13 mouse cellular contexts compared by ENCODE assay signal in the genomic region with DNA sequence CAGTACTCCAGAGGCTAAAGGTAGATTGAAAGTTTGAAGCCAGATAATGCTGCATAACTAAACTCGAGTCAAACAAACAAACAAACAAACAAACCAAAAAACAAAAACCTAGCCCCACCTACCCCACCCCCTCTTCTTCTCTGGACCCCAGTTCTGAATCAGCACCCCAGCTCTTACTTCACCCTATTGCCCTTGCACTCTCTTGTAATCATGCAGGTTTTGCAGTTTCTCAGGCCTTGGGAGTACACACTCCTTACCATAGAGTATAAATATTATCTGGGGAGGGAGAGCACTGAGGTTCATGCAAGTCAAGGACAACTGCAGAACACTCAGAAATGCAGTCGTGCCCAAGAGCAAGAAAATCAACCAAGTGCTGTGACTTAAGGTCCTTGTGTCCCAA. TPM values are rescaled to one million over a fixed set of nuclear protein-coding genes. Genes with fewer than 3 reads are reported as not detected.
DNase-seq lines count a peak whose midpoint lies in the region; ATAC-seq and TF ChIP-seq lines count a peak whose summit lies in the region.
"Had no signal": no experiment of that assay in that cellular context is flagged by ENCODE, and none has a peak within 500 bp of the region (broad histone marks: within the 10 kb centered on the region; RNA-seq: fewer than 3 reads in every experiment).

No protein-coding gene starts in this region.

- 80% methylated on average over 2 of the region's 2 CpGs for WGBS in intestine, embryonic 14.5 days
- WGBS in intestine, embryonic 16.5 days = 82% methylated on average over 2 of the region's 2 CpGs
- 91% methylated on average over 2 of the region's 2 CpGs for WGBS in embryonic facial prominence, embryonic 13.5 days
- WGBS in forebrain, postnatal 0 days = 81% methylated on average over 2 of the region's 2 CpGs
- WGBS in liver, embryonic 16.5 days (ENCODE audit: insufficient replicate concordance) = 77% methylated on average over 2 of the region's 2 CpGs

- H3K36me3 ChIP-seq in intestine, embryonic 14.5 days (ENCODE audit: control insufficient read depth, insufficient read depth, low read length) = peaks cover 2% of the 10 kb centered on the region; the same call in 1 of the 2 replicates
- no peaks in the 10 kb centered on the region for H3K36me3 ChIP-seq in intestine, embryonic 16.5 days (ENCODE audit: control insufficient read depth, insufficient read depth, low read length)
- H3K36me3 ChIP-seq in embryonic facial prominence, embryonic 13.5 days = peaks cover 17% of the 10 kb centered on the region
- H3K36me3 ChIP-seq in forebrain, postnatal 0 days (ENCODE audit: insufficient read depth) = peaks cover 8% of the 10 kb centered on the region; the same call in 1 of the 2 replicates
- H3K36me3 ChIP-seq in liver, embryonic 16.5 days (ENCODE audit: control insufficient read depth, insufficient read depth) = no peaks in the 10 kb centered on the region

- peak overlapping the region; percentile 85; the same call in 1 of the 2 replicates for H3K27ac ChIP-seq in intestine, embryonic 14.5 days (ENCODE audit: low read depth)
- H3K27ac ChIP-seq in intestine, embryonic 16.5 days (ENCODE audit: low read length) = no peak overlapping the region
- peak overlapping the region; percentile 87; the same call in 1 of the 2 replicates for H3K27ac ChIP-seq in embryonic facial prominence, embryonic 13.5 days
- H3K27ac ChIP-seq in forebrain, postnatal 0 days (ENCODE audit: low read depth, low read length) = peak overlapping the region; percentile 76
- no peak overlapping the region for H3K27ac ChIP-seq in liver, embryonic 16.5 days (ENCODE audit: low read length)

- no peak for ATAC-seq in intestine, embryonic 14.5 days (replicated peaks; ENCODE audit: low FRiP score, low TSS enrichment, low read depth)
- no peak for ATAC-seq in intestine, embryonic 16.5 days
- no peak for ATAC-seq in embryonic facial prominence, embryonic 13.5 days (ENCODE audit: insufficient number of reproducible peaks, insufficient read depth, low FRiP score, low TSS enrichment, low read depth)
- no peak for ATAC-seq in forebrain, postnatal 0 days
- ATAC-seq in liver, embryonic 16.5 days (ENCODE audit: low read depth) = no peak

- peaks cover 17% of the 10 kb centered on the region for H3K4me1 ChIP-seq in intestine, embryonic 14.5 days (replicated peaks; ENCODE audit: control insufficient read depth, insufficient read depth, low read length)
- peaks cover 12% of the 10 kb centered on the region for H3K4me1 ChIP-seq in intestine, embryonic 16.5 days (ENCODE audit: control insufficient read depth, insufficient read depth, low read length)
- H3K4me1 ChIP-seq in embryonic facial prominence, embryonic 13.5 days = peaks cover 14% of the 10 kb centered on the region
- H3K4me1 ChIP-seq in forebrain, postnatal 0 days (ENCODE audit: insufficient read depth) = peaks cover 18% of the 10 kb centered on the region
- H3K4me1 ChIP-seq in liver, embryonic 16.5 days (ENCODE audit: control insufficient read depth, low read depth, low read length) = peaks cover 20% of the 10 kb centered on the region

- H3K4me2 ChIP-seq in intestine, embryonic 14.5 days (ENCODE audit: low read length) = no peak overlapping the region
- no peak overlapping the region for H3K4me2 ChIP-seq in intestine, embryonic 16.5 days (ENCODE audit: low read depth, low read length)
- H3K4me2 ChIP-seq in embryonic facial prominence, embryonic 13.5 days = peak overlapping the region; percentile 49; the same call in 1 of the 2 replicates
- H3K4me2 ChIP-seq in forebrain, postnatal 0 days (ENCODE audit: low read depth) = no peak overlapping the region
- H3K4me2 ChIP-seq in liver, embryonic 16.5 days (ENCODE audit: low read depth, low read length) = peak overlapping the region; percentile 76; the same call in 1 of the 2 replicates

- no peak for TF ChIP-seq CTCF in forebrain, postnatal 0 days (IDR thresholded peaks at IDR 0.05; ENCODE audit: low read depth)

- no peak overlapping the region for H3K9ac ChIP-seq in intestine, embryonic 14.5 days (ENCODE audit: low read length)
- no peak overlapping the region for H3K9ac ChIP-seq in intestine, embryonic 16.5 days (ENCODE audit: low read depth, low read length)
- H3K9ac ChIP-seq in embryonic facial prominence, embryonic 13.5 days = no peak overlapping the region
- no peak overlapping the region for H3K9ac ChIP-seq in forebrain, postnatal 0 days
- H3K9ac ChIP-seq in liver, embryonic 16.5 days (ENCODE audit: low read depth, low read length) = no peak overlapping the region

- no peaks in the 10 kb centered on the region for H3K27me3 ChIP-seq in intestine, embryonic 14.5 days (replicated peaks; ENCODE audit: control insufficient read depth, insufficient read depth, low read length)
- no peaks in the 10 kb centered on the region for H3K27me3 ChIP-seq in intestine, embryonic 16.5 days (replicated peaks; ENCODE audit: control insufficient read depth, insufficient read depth, low read length)
- no peaks in the 10 kb centered on the region for H3K27me3 ChIP-seq in embryonic facial prominence, embryonic 13.5 days
- H3K27me3 ChIP-seq in forebrain, postnatal 0 days (ENCODE audit: insufficient read depth, low read length) = no peaks in the 10 kb centered on the region
- no peaks in the 10 kb centered on the region for H3K27me3 ChIP-seq in liver, embryonic 16.5 days (ENCODE audit: control insufficient read depth, insufficient read depth, low read depth, low read length)

- H3K9me3 ChIP-seq in intestine, embryonic 14.5 days (ENCODE audit: control insufficient read depth, low read length) = no peaks in the 10 kb centered on the region
- H3K9me3 ChIP-seq in intestine, embryonic 16.5 days (ENCODE audit: control insufficient read depth, low read length) = no peaks in the 10 kb centered on the region
- no peaks in the 10 kb centered on the region for H3K9me3 ChIP-seq in embryonic facial prominence, embryonic 13.5 days
- H3K9me3 ChIP-seq in forebrain, postnatal 0 days (ENCODE audit: low read length) = no peaks in the 10 kb centered on the region
- no peaks in the 10 kb centered on the region for H3K9me3 ChIP-seq in liver, embryonic 16.5 days (replicated peaks; ENCODE audit: control insufficient read depth, low read length)

- DNase-seq in intestine, embryonic 14.5 days (ENCODE audit: low spot score) = no peak
- DNase-seq in forebrain, postnatal 0 days = no peak
- DNase-seq in spleen, postnatal 10 days (ENCODE audit: low spot score in 2 of 2) = no peak
- DNase-seq in urinary bladder, postnatal 4 days (ENCODE audit: low spot score in 2 of 2) = no peak
- DNase-seq in urinary bladder, adult 2 months (ENCODE audit: low spot score) = no peak
- DNase-seq: cerebellum, adult 8-10 months; gastrocnemius, postnatal 36 days; layer of hippocampus, adult 9-11 months; right cerebral cortex, postnatal 25 days had no signal

- H3K4me3 ChIP-seq in intestine, embryonic 14.5 days (ENCODE audit: low read depth, low read length) = no peak overlapping the region
- H3K4me3 ChIP-seq in intestine, embryonic 16.5 days (ENCODE audit: low read length) = no peak overlapping the region
- H3K4me3 ChIP-seq in embryonic facial prominence, embryonic 13.5 days = no peak overlapping the region
- no peak overlapping the region for H3K4me3 ChIP-seq in forebrain, postnatal 0 days (ENCODE audit: low read depth, low read length)
- H3K4me3 ChIP-seq in liver, embryonic 16.5 days (ENCODE audit: low read depth, low read length) = no peak overlapping the region
- H3K4me3 ChIP-seq: myocyte had no signal

RNA-seq across cellular contexts. Expression of a gene that starts 1.0 kb away (rescaled TPM):
- 481 and 510 TPM in 2 replicates for polyA plus RNA-seq in intestine, embryonic 14.5 days (2014; fragmentation: Nextera tagmentation; extraction: Ambion mirVana)
- polyA plus RNA-seq in intestine, embryonic 16.5 days (2015; fragmentation: Nextera tagmentation; extraction: Ambion mirVana) = 448 and 464 TPM in 2 replicates
- polyA plus RNA-seq in embryonic facial prominence, embryonic 13.5 days (2015; fragmentation: Nextera tagmentation; extraction: Ambion mirVana) = 530 and 567 TPM in 2 replicates
- total RNA-seq in forebrain, postnatal 0 days (2014; rRNA removed) = 221 and 255 TPM in 2 replicates
- 357 and 443 TPM in 2 replicates for polyA plus RNA-seq in forebrain, postnatal 0 days (2015; fragmentation: Nextera tagmentation; extraction: Ambion mirVana)
- polyA plus RNA-seq in liver, embryonic 16.5 days (2015; fragmentation: Nextera tagmentation; extraction: Ambion mirVana) = 192 and 198 TPM in 2 replicates
- polyA plus RNA-seq in urinary bladder, adult 2 months (2012; rRNA removed) = 176 and 192 TPM in 2 replicates

RNA-seq across cellular contexts. Expression of a gene that starts 9.0 kb away (rescaled TPM):
- 16.6 and 17.8 TPM in 2 replicates for polyA plus RNA-seq in intestine, embryonic 14.5 days (2014; fragmentation: Nextera tagmentation; extraction: Ambion mirVana)
- 16.1 and 16.2 TPM in 2 replicates for polyA plus RNA-seq in intestine, embryonic 16.5 days (2015; fragmentation: Nextera tagmentation; extraction: Ambion mirVana)
- 18.6 and 26.6 TPM in 2 replicates for polyA plus RNA-seq in embryonic facial prominence, embryonic 13.5 days (2015; fragmentation: Nextera tagmentation; extraction: Ambion mirVana)
- total RNA-seq in forebrain, postnatal 0 days (2014; rRNA removed) = 12.8 and 21.8 TPM in 2 replicates
- polyA plus RNA-seq in forebrain, postnatal 0 days (2015; fragmentation: Nextera tagmentation; extraction: Ambion mirVana) = 10.9 and 12.4 TPM in 2 replicates
- 7.8 and 9.4 TPM in 2 replicates for polyA plus RNA-seq in liver, embryonic 16.5 days (2015; fragmentation: Nextera tagmentation; extraction: Ambion mirVana)
- polyA plus RNA-seq in urinary bladder, adult 2 months (2012; rRNA removed) = 9.5 and 11.6 TPM in 2 replicates

RNA-seq across cellular contexts. Expression of a gene that starts 24.3 kb away (rescaled TPM):
- 21.7 and 22.6 TPM in 2 replicates for polyA plus RNA-seq in intestine, embryonic 14.5 days (2014; fragmentation: Nextera tagmentation; extraction: Ambion mirVana)
- polyA plus RNA-seq in intestine, embryonic 16.5 days (2015; fragmentation: Nextera tagmentation; extraction: Ambion mirVana) = 29.6 and 30.3 TPM in 2 replicates
- 24.4 and 27.8 TPM in 2 replicates for polyA plus RNA-seq in embryonic facial prominence, embryonic 13.5 days (2015; fragmentation: Nextera tagmentation; extraction: Ambion mirVana)
- total RNA-seq in forebrain, postnatal 0 days (2014; rRNA removed) = 15.6 and 20.3 TPM in 2 replicates
- 16.5 and 21.9 TPM in 2 replicates for polyA plus RNA-seq in forebrain, postnatal 0 days (2015; fragmentation: Nextera tagmentation; extraction: Ambion mirVana)
- 12.4 and 14.7 TPM in 2 replicates for polyA plus RNA-seq in liver, embryonic 16.5 days (2015; fragmentation: Nextera tagmentation; extraction: Ambion mirVana)
- polyA plus RNA-seq in urinary bladder, adult 2 months (2012; rRNA removed) = 12.7 and 13.1 TPM in 2 replicates

RNA-seq across cellular contexts. Expression of a gene that starts 30.2 kb away (rescaled TPM):
- 332 and 361 TPM in 2 replicates for polyA plus RNA-seq in intestine, embryonic 14.5 days (2014; fragmentation: Nextera tagmentation; extraction: Ambion mirVana)
- 306 and 324 TPM in 2 replicates for polyA plus RNA-seq in intestine, embryonic 16.5 days (2015; fragmentation: Nextera tagmentation; extraction: Ambion mirVana)
- 329 and 332 TPM in 2 replicates for polyA plus RNA-seq in embryonic facial prominence, embryonic 13.5 days (2015; fragmentation: Nextera tagmentation; extraction: Ambion mirVana)
- 94.4 and 120 TPM in 2 replicates for total RNA-seq in forebrain, postnatal 0 days (2014; rRNA removed)
- polyA plus RNA-seq in forebrain, postnatal 0 days (2015; fragmentation: Nextera tagmentation; extraction: Ambion mirVana) = 233 and 240 TPM in 2 replicates
- 176 and 193 TPM in 2 replicates for polyA plus RNA-seq in liver, embryonic 16.5 days (2015; fragmentation: Nextera tagmentation; extraction: Ambion mirVana)
- polyA plus RNA-seq in urinary bladder, adult 2 months (2012; rRNA removed) = 72.2 and 94.8 TPM in 2 replicates

RNA-seq across cellular contexts. Expression of a gene that starts 31.9 kb away (rescaled TPM):
- 0.44 and 0.97 TPM in 2 replicates for polyA plus RNA-seq in intestine, embryonic 14.5 days (2014; fragmentation: Nextera tagmentation; extraction: Ambion mirVana)
- 0.22 TPM in 1 of 2 replicates, not detected in the other for polyA plus RNA-seq in intestine, embryonic 16.5 days (2015; fragmentation: Nextera tagmentation; extraction: Ambion mirVana)
- 0.25 and 1.2 TPM in 2 replicates for polyA plus RNA-seq in embryonic facial prominence, embryonic 13.5 days (2015; fragmentation: Nextera tagmentation; extraction: Ambion mirVana)
- total RNA-seq in forebrain, postnatal 0 days (2014; rRNA removed) = not detected in 2 replicates
- polyA plus RNA-seq in forebrain, postnatal 0 days (2015; fragmentation: Nextera tagmentation; extraction: Ambion mirVana) = 0.23 and 0.63 TPM in 2 replicates
- 0.17 TPM in 1 of 2 replicates, not detected in the other for polyA plus RNA-seq in liver, embryonic 16.5 days (2015; fragmentation: Nextera tagmentation; extraction: Ambion mirVana)
- polyA plus RNA-seq in urinary bladder, adult 2 months (2012; rRNA removed) = not detected in 2 replicates
- total RNA-seq: gastrocnemius, postnatal 36 days had no signal

Comparison
In these comparisons a context has a peak if more than half of its experiments do, and no peak if none do; other contexts are left out.
1. H3K27ac ChIP-seq: peak in intestine, embryonic 14.5 days (single experiment), embryonic facial prominence, embryonic 13.5 days (single experiment) and forebrain, postnatal 0 days (single experiment); none in intestine, embryonic 16.5 days (single experiment) and liver, embryonic 16.5 days (single experiment).
2. H3K4me2 ChIP-seq: peak in embryonic facial prominence, embryonic 13.5 days (single experiment) and liver, embryonic 16.5 days (single experiment); none in intestine, embryonic 14.5 days (single experiment), intestine, embryonic 16.5 days (single experiment) and forebrain, postnatal 0 days (single experiment).